Mouse (Mus musculus): ENCODE results near the gene Fzd4. TPM values are rescaled to one million over a fixed set of nuclear protein-coding genes. Genes with fewer than 3 reads are reported as not detected.

Fzd4 gene
- total RNA-seq, 2 experiments from 2014 or later = 29.0 to 35.7 TPM

Other genes with a start within 250 kb of the Fzd4 start
- 10 to 100 TPM; 42.5 to 49.6 TPM for gene Tmem135, start 133 bp upstream of the Fzd4 start, total RNA-seq (2021)
- 10 to 100 TPM; 24.6 to 25.0 TPM for gene Prss23, start 122.8 kb downstream of the Fzd4 start, total RNA-seq (2021)
- 100 to 1,000 TPM; 119 to 135 TPM for gene Me3, start 228.0 kb downstream of the Fzd4 start, total RNA-seq (2021)

Measured in heart, postnatal 25 days (tissue).